Mouse (Mus musculus): Measurements from ENCODE around the gene 4921536K21Rik.
"Not testable (repeated sequence)": the region's sequence is repeated elsewhere in the genome, so short reads cannot be mapped to it uniquely, and the experiment has no call there.

The 4921536K21Rik gene

DNA sequence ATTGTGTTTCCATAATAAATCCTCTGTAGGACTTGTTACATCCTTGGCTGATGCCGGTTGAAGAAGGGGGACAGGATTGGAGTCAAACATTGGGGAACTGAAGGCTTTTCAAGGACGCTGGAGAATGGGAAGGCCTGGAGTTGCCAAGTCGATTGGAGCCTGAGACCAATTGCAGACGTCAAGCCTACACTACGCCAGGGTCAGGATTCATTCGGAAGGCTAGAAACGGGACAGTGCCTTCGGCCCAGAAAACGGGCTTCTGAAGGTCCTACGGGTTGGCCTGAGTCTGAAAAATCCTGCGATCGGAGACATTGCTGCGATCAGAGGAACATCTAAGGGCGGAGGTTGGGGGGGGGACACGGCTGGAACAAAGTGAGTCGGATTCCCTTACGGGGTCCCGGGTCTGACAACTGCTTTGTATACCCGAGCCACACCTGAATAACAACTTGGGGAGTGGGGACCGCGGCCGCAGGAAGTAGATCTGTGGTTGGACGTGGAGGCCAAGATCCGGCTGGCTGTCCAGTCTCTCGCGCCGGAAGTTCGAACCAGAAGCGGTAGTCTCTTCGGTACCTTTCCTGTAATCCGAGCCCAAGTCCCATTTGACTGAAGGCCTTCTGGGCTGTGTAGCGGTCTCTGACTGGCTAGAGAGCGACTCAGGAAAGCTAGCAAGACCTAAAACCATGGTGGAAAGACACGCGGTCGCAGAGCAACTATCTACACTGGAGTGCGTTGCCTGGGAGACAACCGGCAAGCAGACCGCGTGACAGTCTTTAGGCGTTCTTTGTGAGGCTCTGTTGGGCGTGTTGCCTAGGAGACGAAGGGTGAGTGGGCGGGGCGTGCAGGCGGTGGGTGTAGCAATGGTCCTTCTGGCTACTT lies at the start of gene 4921536K21Rik, which contains the start of gene Dusp18:
Gene 4921536K21Rik (minus strand): TSS at position 693 of the 876 bp plus-strand sequence.
Gene Dusp18 (plus strand): TSS at position 835 of the 876 bp plus-strand sequence.
- DNase-seq = peak; percentile 86

DNA sequence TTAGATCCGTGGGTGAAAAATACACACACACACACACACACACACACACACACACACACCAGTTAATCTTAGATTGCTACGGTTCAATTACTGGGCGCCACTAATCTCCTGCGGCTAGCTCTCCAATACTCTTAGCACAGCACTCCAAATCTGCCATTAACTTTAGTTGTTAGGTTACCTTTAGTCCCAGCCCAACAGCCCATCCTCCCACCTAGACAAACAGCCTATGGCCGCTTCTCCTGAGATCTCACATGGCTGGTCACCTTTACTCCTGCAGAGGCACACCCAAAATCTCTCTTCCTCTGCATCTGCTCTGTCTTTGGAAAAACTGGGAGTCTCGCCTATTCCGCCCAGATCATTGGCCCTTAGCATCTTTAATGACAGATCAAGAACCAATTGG lies 46.5 kb upstream of the 4921536K21Rik start:
- DNase-seq = no peak

DNA sequence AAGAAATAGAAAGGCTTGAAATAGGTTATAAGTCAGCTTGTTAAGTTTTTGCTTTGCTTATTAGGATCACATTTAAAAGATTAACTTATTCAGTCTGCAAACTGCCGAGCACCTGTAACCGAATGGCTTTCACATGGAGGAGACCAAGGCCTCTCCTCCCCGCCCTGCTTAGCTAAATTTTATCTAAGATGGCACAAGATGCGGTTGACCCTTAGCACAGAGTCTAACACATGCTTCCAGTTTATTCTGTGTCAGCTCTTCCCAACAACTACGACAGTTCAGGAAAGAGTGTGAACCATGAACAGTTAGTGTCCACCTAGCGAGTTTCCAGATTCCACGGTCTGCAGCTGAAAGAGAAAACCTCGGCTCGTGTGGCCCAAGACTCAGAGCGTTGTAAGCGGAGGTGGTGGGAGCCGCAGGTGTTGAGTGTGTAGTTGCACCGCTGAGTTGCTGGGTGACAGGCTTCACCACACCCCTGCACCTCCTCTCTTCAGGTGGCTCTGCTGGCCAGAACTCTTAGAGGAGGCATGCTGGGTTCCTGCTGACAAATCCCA lies 42.5 kb upstream of the 4921536K21Rik start:
- no peak for DNase-seq

DNA sequence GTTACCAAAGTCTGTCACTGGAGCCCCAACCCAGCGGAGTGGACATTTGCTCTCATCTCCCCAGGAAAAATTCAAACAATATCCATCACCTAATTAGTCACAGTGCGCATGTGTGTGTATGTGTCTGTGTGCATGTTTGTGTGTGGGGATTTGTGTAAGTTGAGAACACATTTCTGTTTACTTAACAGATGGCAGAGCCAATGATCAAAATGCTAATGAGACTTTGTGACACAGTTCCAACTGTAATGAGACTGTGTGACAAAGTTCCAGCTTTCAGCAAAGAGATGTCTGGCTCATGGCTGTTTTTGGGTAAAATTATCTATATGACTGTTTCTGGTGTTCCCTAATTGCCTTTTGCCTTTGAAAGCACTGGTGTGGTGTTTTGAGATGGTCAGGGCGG lies 41.4 kb upstream of the 4921536K21Rik start:
- no peak for DNase-seq

DNA sequence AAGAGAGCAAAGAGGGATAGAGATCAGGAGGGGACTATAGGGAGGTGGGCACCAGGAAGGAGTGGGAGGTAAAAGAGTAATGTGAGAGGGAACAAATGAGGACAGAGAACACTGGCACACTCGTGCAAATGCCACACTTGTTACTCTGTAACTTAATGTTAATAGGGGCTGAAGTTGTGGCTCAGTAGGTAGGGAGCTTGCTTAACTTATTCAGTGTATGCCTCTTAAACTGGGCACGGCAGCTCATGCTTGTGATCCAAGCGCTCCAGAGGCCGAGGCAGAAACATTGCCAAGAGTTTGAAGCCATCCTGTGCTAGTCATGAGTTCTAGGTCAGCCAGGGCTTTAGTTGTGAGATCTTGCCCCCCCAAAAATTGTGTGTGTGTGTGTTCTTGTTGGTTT lies 40.2 kb upstream of the 4921536K21Rik start:
- no peak for DNase-seq

DNA sequence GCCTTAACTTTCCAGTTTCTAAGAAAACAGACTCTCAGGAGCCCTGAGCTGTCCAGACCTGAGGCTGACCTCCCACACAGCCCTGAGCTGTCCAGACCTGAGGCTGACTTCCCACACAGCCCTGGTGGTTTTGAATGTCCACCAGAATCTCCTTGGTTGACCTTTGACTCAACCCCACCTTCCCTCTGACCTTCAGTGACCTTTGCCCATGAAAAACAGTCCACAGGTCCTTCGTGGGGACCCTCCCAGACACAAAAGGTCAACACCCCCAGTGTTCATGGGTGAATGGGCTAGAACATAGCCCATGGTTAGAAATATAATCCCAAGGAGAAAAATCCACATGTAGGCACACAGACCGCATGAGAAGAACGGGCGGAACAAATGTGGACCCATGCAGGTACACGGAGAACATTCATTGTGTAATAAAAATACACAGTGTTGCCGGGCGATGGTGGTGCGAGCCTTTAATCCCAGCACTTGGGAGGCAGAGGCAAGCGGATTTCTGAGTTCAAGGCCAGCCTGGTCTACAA lies 38.9 kb upstream of the 4921536K21Rik start:
- no peak for DNase-seq

DNA sequence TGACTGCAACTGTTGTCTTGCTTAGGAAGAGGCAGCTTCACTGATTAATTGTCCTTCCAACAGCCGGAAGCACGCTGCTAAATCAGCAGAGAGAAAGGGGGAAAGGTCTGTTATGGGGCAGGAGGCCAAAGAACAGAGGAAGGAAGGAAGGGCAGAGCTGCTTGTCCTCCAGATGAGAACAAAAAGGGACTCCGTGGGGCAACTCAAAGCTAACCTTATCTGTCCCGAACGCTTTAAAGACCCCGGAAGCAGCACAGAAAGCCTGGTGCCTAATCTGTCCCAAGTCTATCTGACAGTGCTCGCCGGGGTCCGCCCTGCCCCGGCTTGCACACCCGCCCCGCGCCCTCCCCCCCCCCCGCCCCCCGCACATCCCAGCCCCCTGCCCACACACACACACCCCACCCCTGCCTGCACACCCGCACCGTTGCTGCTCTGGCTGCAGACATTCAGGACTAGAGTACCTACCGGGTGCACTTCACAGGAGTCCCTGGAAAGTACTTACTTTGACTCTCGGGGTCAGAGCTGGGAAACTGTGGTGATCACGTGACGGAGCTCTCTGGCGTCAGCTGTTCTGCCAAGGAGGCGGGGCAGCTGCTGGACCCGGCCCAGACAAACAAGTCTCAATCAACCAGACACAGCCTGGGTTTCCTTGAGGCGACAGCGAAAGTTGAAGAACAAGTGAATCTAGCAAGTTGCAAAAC lies 36.8 kb upstream of the 4921536K21Rik start, which contains the start of gene Tcn2:
Gene Tcn2 (minus strand): TSS at position 649 of the 701 bp plus-strand sequence.
- peak; percentile 67 for DNase-seq

DNA sequence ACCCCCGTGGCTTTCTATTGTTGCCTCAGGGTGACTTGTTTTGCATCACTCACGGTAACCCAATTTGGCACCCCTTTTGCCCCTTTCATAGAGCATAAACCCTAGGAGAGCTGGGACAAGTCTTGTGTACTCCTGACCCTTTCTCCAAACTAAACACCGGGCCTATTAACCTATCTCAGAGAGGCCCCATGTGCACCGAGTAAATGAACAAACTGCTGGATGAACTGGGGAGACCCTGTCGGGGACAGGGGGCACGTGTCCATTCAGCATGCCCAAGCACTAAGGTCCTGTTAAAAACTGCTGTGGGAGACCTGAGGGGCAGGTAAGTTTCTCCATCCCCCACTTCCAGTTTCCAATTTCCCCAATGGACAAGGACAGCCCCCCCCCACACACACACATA lies 36.0 kb upstream of the 4921536K21Rik start:
- no peak for DNase-seq

DNA sequence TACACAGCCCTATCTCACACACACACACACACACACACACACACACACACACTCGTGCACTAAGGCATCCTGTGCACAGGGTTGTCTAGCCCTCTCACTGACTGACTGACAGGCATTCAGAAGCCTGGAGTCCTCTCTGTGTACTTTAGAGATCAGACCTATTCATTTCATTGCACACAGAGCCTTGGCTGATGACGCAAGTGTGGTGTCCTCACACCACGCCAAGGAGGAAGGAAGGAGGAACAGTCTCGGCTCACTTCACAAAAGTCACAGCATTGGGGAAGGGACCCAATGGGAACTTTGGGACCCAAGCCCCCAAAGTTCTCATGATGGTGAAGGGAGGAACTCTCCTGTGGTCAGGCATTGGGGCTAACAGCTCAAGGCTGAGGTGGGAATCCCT lies 35.1 kb upstream of the 4921536K21Rik start:
- DNase-seq = no peak

DNA sequence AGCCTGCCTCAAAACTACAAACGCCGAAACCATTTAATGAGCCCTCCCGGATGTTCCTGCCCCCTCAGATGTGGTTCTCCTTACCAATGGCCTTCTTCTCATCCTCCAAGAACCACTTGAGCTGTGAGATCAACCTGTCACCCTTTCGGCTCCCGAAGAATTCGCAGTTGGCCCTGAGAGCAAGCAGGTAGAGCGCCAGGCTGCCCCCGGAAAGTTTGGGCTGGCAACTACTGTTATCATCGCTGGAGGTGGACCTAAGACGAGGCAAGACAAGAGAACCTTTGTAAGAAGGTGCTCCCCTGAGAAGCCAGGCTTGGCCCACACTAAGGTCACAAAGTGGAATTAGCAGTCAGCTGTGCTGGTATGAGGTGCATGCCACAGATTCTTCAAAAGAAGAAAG lies 31.0 kb upstream of the 4921536K21Rik start:
- DNase-seq = no peak

DNA sequence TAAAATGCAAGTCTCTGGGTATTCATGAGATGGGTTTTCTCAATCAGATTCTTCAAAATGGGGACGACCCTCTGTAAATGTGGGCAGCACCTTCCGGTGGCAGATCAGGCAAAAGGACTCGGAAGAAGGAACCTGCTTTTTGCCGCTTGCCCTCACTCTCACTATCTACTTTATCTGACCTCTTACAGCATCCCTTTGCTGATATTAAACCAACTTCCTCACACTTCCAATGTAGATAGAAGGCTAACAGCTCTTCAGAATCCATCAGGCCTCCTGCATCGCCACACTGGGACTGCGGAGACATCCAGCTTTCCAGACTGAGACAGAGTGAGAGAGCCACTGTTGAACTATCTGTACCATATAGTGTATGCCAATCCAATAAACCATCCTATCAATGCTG lies 27.8 kb upstream of the 4921536K21Rik start:
- no peak for DNase-seq

DNA sequence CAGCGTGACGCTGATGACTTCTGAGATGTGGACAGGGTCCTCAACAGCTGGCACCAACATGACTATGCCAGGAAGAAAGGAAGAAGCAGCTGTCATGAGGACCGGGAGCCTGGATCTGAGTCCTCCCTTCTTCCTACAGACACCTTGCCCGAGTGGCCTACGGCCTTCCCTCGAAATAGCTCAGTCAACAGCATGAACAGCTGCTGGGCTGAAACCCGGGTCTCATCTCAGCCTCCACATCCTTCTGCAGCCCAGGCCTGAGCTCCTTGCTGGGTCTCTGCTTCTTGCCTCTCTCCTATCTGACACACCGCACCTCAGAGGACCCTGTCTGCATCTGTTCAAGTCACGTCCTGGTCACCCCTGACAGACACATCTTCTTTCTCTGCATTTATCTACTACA lies 27.2 kb upstream of the 4921536K21Rik start:
- no peak for DNase-seq

DNA sequence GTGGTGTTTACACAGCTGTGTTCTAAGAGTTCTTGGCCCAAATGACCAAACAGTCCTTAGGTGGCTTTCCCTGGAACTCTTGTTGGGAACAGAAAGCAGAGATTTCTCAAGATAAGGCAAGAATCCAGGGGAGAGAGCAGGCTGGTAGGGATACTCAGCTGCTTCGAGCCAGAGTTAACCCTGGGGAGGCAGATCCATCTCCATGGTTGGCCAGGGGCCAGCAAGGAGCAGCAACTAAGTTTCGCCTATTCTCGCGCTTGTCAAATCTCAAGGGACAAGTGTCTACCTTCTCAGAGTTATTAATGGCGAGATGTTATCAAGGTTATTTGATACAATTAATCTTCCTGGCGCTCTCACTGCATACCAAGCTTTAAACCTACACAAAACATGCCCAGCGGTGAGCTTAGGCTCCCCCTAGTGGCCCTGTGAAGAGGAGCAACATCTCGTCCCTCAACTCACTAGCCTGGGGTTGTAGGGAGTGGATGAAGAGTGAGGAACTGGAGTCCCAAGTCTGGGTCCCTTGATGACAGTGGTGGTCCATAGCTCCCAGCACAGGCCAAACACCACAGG lies 26.5 kb upstream of the 4921536K21Rik start:
- peak; percentile 39 for DNase-seq

DNA sequence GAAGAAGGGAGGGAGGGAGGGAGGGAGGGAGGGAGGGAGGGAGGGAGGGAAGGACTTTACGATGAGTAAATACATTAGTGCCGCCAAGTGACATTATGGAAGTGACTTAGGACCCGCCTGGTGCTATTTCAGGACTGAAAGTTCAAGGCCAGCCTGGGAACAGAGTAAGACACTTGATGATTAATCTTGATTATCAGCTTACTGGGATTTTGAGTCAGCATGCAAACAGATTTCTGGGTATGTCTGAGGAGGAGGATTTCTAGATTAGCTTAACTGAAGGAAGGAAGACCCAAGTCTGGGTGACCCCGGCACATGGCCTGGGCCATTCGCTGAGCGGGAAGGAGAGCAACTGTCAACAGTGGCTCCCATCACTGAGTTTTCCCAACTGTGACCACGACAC lies 25.6 kb upstream of the 4921536K21Rik start:
- DNase-seq = no peak

DNA sequence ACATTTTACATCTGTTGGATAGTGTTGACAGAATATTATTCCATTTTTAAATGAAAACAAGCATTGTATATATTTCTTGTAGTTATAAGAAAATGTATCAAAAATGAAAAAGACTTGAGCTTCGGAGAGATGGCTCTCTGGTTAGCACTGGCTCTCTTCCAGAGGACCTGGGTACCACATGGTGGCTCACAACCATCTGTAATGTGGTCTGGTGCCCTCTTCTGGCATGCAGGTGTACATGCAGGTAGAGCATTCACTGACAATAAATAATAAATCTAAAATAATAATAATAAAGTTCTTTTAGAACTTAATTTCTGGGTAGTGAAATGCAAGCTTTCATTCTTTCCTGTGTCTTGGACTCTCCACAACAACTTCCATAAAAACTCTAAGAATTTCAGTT lies 23.8 kb upstream of the 4921536K21Rik start:
- DNase-seq = no peak

DNA sequence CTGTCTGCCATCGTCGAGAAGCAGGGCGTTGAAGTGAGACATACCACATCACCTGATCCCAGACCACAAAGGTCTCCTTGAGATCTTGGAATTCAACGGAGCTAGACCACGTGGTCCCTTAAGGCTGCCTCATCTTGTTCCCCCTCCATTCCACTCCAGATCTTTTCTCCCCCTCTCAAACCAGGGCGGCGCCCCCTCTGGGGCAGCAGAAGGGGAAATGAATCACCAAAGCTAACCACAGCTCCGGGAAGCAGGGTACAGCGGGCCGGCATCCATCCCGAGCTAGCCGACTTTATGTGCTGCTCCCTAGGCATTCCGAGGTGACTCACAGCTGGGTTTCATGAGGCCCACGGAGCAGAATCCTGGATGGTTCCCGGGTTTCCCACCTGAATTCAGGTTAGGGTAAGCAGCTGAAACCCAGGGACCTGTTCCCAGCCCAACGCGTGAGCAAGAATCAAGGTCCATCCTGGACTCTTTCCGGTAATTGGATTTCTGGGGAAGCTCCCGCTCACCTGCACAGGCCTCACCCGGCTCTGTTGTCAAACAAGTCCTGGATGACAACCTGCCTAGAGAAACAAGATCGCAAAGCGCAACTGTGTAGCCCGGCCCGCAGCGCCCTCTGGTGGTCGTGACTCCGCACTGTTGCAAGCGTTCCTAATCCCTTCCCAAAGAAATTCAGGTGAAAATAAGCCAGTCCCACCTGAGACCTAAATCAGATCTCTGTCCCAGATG lies 19.4 kb upstream of the 4921536K21Rik start, which contains the start of gene Slc35e4:
Gene Slc35e4 (minus strand): TSS at position 556 of the 732 bp plus-strand sequence.
- peak; percentile 75 for DNase-seq

DNA sequence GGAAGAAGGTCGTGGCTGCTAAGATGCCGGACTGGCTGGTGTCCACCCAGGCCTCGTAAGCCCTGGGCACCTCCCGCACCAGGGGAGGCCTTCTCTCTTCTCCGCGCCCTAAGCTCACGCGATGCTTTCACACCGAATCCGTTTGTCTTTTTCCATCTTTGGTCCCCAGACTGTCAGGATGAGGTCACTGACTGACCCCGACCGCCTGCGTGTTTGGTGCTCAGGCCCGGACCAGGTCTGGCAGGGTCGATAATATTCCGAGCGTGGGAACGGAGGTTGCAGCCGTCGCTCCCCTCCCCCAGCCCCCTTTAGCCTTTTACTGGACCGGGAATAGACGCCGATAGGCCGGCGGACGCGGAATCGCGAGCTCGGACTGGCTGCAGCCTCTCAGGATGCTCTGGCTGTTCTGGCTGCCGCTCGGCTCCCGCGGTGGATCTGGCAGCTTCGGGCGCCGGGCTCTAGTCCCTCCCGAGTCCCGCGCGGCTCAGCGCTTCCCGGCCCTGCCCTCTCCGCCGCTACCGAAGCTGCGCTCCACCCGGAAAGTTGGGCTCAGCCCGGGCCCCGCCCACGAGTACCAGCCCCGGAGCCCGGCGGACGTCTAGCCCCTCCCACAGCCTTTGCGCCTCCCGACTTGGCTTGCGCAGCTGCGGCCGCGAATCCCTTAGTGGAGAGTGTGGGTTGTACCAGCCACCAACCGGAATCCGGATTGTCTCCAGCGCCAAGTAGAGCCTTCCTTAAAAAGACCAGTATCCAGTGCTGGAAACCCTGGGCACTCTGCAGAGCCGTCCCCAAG lies 18.6 kb upstream of the 4921536K21Rik start:
- DNase-seq = peak; percentile 87

DNA sequence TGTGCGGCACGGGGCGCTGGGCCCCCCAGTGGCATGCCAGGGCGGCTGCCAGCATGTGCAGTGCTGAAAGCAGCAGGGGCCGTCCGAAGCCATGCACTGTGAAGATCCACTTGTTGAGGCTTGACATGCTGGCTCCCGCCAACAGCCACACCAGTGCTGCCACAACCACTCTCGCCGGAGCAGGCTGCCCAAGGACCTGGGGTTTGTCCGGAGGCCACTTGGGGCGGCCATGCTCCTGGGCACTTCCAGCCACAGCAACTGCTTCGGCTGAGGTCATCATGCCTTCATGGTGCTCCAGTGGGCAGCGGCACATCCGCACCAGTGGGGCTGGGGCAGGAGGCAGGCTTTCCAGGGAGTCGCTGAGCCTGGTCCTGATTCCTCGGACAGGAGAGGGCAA lies 18.0 kb upstream of the 4921536K21Rik start:
- DNase-seq = peak; percentile 7

DNA sequence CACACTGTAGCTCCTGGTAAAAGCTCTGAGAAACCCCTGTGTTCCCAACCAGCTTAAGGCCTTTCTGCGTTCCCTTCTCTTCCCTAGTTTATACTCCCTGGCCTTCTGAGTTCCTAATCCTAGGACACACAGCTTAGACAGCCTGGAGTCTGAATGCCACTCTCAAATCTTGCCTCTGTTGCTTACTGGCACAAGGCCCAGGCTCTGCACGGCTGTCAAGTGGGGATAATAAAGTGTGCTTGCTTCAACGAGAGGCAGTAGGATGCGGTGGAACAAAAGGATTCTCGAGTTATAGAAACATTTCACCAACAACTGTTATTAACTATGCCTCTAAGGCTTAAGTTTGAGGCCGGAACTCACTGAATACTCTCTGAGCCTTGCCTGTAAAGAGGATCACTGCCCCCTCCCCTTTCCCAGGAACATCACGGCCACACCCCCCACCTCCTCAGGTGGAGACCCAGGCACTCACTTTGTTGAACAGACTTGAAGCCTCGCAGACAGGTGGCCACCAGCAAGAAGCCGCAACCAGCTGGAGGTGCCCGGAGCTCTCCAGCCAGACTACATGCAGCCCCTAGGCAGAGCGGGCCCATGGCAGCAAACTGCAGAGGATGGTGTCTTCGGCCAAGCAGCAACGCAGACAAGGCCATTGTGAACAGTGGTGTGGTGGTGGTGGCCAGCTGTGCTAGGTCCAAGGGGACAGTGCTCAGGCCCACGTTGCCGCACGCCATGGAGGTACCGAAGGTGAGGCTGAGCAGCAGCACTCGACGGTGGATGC lies 17.4 kb upstream of the 4921536K21Rik start:
- DNase-seq = no peak

DNA sequence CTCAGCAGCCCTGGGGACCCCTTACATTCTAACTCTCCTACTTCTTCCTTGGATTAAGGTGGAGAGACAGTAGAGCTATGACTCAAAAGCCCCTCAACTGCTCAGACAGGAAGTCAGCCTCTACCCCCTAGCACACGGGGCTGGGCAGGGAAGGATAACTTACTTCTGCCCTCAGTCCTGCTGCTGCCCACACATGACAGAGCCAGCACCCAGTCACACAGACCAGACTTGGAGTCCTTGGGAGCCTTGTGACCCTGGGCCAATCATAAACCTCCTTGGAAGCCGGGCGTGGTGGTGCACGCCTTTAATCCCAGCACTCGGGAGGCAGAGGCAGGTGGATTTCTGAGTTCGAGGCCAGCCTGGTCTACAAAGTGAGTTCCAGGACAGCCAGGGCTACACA lies 16.5 kb upstream of the 4921536K21Rik start:
- not testable (repeated sequence) for DNase-seq

All from thymus, postnatal 25 days (tissue).